Mouse (Mus musculus) heart, embryonic 16.5 days (tissue): ENCODE measurements around the gene Rnf11. TPM values are rescaled to one million over a fixed set of nuclear protein-coding genes. Genes with fewer than 3 reads are reported as not detected.
A peak's percentile ranks its signal among the peaks of the same experiment; 100 is the strongest.

Source experiments
- ATAC-seq: fragments of 200-750 bp; cut with Nextera tagmentation; replicated peaks from 2 replicates; pipeline ENCODE4 v1.8.0; 2017; ENCODE audit warnings: moderate number of reproducible peaks; ENCODE audit not compliant: insufficient read depth, low FRiP score; ENCODE audit errors: extremely low read depth
- H3K27ac ChIP-seq: fragments of 300-500 bp; sonication (generic); 2 replicates; pipeline ENCODE4 v1.5.1; 2014; ENCODE audit warnings: mild to moderate bottlenecking, low read length, control low read depth, moderate library complexity
- H3K27me3 ChIP-seq: fragments of 300-500 bp; sonication (generic); 2 replicates; pipeline ENCODE4 v1.6.1; 2014; ENCODE audit warnings: low read length, mixed read lengths; ENCODE audit not compliant: control insufficient read depth, insufficient read depth
- H3K36me3 ChIP-seq: fragments of 300-500 bp; sonication (generic); 2 replicates; pipeline ENCODE4 v1.6.1; 2014; ENCODE audit not compliant: control insufficient read depth, insufficient read depth
- H3K4me1 ChIP-seq: fragments of 300-500 bp; sonication (generic); 2 replicates; pipeline ENCODE4 v1.6.1; 2014; ENCODE audit warnings: low read length, mixed read lengths; ENCODE audit not compliant: control insufficient read depth, insufficient read depth
- H3K4me2 ChIP-seq: fragments of 300-500 bp; sonication (generic); 2 replicates; pipeline ENCODE4 v1.6.1; 2014; ENCODE audit warnings: low read depth, mild to moderate bottlenecking, control low read depth, low read length
- H3K4me3 ChIP-seq: fragments of 300-500 bp; sonication (generic); 2 replicates; pipeline ENCODE4 v1.5.1; 2014; ENCODE audit warnings: mild to moderate bottlenecking, control low read depth, low read length
- H3K9ac ChIP-seq: fragments of 300-500 bp; sonication (generic); 2 replicates; pipeline ENCODE4 v1.6.1; 2014; ENCODE audit warnings: low read length, control low read depth
- H3K9me3 ChIP-seq: fragments of 300-500 bp; sonication (generic); replicated peaks from 2 replicates; pipeline ENCODE4 v1.6.1; 2016; ENCODE audit warnings: low read length; ENCODE audit not compliant: control insufficient read depth
- WGBS: fragments of 180-500 bp; shearing (Covaris S2); extraction: QIAGEN DNeasy Blood & Tissue Kit; methylation state at CpG from one replicate; pipeline ENCODE4 v1.1.7; 2014; 5-methylcytosine and 5-hydroxymethylcytosine counted together
- polyA plus RNA-seq: library from polyadenylated mRNA; unstranded; fragments of >200 nt; fragmentation: Nextera tagmentation; extraction: Ambion mirVana; gene quantifications from 2 replicates; pipeline ENCODE4 v1.2.1, GENCODE M21; 2015

Rnf11 gene
- polyA plus RNA-seq, 1 experiment from 2014 or later = 41.5 TPM

DNA sequence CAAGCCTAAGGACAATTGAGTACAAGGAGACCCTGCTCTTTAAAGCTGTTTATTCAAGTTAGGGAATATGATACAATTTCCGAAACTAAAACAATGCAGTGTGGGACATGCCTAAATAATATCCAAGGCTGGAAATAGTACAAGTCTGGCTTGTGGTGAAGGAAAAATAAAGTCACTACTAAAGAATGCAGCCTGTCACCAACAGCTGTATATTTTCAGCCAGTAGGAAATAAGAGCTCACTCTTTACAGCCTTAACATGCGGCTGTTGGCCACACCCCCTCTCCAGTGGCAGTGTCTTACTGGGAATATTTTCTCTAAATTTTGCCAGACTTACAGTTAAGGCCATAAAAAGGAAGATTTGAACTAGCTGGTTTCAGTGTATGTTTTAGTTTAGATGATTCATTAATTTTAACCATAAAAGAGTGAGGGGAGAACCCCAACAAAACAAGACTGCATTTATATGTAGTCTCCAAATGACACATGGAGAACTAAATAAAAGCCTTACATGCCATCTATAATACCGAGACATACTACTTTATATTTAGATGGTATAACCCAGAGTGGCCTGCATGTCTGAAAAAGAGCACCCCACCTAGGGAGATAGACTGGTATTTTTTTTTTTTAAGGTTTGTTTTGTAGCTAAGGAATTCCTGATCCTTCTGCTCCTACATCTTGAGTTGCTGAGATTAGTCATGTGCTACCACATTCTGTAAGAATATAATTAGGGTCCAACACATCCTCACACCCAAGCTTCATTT lies 23.9 kb downstream of the Rnf11 start:
- peak overlapping the region; percentile 34; the same call in 1 of the 2 replicates for H3K9ac ChIP-seq
- H3K27ac ChIP-seq = peak overlapping the region; percentile 91
- WGBS = 23% methylated on average over 3 of the region's 3 CpGs
- peaks cover 11% of the 10 kb centered on the region for H3K4me1 ChIP-seq
- no peaks in the 10 kb centered on the region for H3K9me3 ChIP-seq
- ATAC-seq = peak; percentile 90
- peak overlapping the region; percentile 34 for H3K4me2 ChIP-seq
- H3K36me3 ChIP-seq = no peaks in the 10 kb centered on the region
- H3K4me3 ChIP-seq = peak overlapping the region; percentile 15; the same call in 1 of the 2 replicates
- H3K27me3 ChIP-seq = no peaks in the 10 kb centered on the region

DNA sequence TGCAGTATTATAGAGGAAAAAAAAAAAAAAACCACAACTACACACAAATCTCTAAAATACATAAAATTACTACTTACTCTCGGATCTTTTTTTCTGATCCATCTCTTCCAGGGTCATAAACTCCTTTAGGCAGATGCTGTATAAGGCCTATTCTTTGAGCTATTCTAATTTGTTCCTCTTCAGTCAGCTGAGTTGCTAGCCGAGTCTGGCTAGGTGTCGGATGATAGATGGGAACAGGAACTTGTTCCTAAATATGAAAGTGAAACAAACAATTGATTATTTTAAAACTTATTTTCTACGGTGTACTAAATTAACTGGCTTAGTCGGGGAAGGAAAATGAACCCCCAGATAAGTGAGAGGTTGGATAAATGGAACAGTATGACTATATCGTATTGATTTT lies 27.7 kb downstream of the Rnf11 start:
- ATAC-seq = no peak
- WGBS = 84% methylated on average over 6 of the region's 6 CpGs
- Histone ChIP-seq H3K9me3 (no peaks in the 10 kb centered on the region), H3K4me1 (peaks cover 11% of the 10 kb centered on the region), H3K4me2 (no peak overlapping the region), H3K27me3 (no peaks in the 10 kb centered on the region), H3K4me3 (no peak overlapping the region), H3K36me3 (peaks cover 4% of the 10 kb centered on the region), H3K27ac (no peak overlapping the region), H3K9ac (no peak overlapping the region)

GRCm38 (mm10) chr4:109448531-109448930 lies 36.0 kb downstream of the Rnf11 start:
- no peak for ATAC-seq
- H3K27ac ChIP-seq = no peak overlapping the region
- H3K4me1 ChIP-seq = peaks cover 35% of the 10 kb centered on the region

GRCm38 (mm10) chr4:109445956-109446355 lies 38.6 kb downstream of the Rnf11 start:
- ATAC-seq = no peak; the same call in 1 of the 2 replicates
- 0 out of 2 replicates have a peak, but pooled peaks cover 2% of the 10 kb centered on the region for H3K36me3 ChIP-seq
- H3K4me3 ChIP-seq = no peak overlapping the region
- peak overlapping the region; percentile 75 for H3K27ac ChIP-seq
- no peak overlapping the region for H3K4me2 ChIP-seq
- no peaks in the 10 kb centered on the region for H3K9me3 ChIP-seq
- no peaks in the 10 kb centered on the region for H3K27me3 ChIP-seq
- H3K9ac ChIP-seq = no peak overlapping the region
- 38% methylated on average over 1 of the region's 1 CpGs for whole genome bisulfite sequencing
- H3K4me1 ChIP-seq = peaks cover 45% of the 10 kb centered on the region

More at GRCm38 (mm10) chr4:109448531-109448930, 36.0 kb downstream of the Rnf11 start:
- WGBS = 95% methylated on average over 2 of the region's 2 CpGs
- Histone ChIP-seq H3K4me2 (no peak overlapping the region), H3K36me3 (0 out of 2 replicates have a peak, but pooled peaks cover 2% of the 10 kb centered on the region), H3K4me3 (no peak overlapping the region), H3K9ac (no peak overlapping the region), H3K27me3 (no peaks in the 10 kb centered on the region), H3K9me3 (no peaks in the 10 kb centered on the region)

DNA sequence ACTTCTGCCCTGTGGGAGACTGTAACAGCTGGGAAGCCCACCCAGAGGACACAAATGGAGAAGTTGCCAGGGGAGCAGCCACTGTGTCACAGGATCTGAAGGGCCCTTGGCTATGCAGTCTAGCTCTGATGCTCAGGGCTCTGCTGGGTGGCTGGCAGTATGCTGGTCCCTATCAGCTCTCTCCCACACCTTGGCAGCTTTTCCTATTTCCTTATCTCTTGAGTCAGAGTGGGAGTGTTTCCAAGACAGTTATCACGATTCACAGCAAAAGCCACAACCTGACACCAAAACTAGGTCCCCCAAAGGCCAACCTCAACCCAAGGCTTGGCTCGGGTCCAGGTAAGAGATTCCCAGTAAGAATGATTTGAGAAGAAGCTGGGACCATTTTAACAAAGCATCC lies 39.1 kb downstream of the Rnf11 start:
- Histone ChIP-seq H3K36me3 (0 out of 2 replicates have a peak, but pooled peaks cover 2% of the 10 kb centered on the region), H3K4me2 (no peak overlapping the region), H3K9ac (no peak overlapping the region), H3K27me3 (no peaks in the 10 kb centered on the region), H3K9me3 (no peaks in the 10 kb centered on the region), H3K4me1 (peaks cover 45% of the 10 kb centered on the region), H3K27ac (peak overlapping the region; percentile 75), H3K4me3 (no peak overlapping the region)
- WGBS = 26% methylated on average over 2 of the region's 2 CpGs
- peak; percentile 83 for ATAC-seq

DNA sequence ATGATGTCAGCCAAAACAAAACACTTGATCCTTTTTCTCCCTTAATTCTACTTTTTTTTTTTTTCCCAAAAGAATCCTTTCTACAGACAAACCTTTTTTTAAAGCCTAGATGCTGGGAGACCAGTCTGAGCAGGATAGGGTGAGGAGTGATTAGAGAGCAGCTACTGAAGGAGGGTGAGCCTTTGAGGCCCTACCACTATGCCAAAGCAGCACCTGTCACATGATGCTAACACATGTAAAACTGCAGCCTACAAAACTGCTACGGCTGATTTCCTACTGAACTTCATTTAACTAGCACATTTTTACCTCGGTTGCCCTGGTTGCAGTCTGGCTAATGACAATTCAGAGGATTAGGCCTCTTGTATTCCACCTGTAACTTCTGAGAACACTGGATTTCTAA lies 39.6 kb downstream of the Rnf11 start:
- no peak for ATAC-seq
- Histone ChIP-seq H3K27me3 (no peaks in the 10 kb centered on the region), H3K36me3 (0 out of 2 replicates have a peak, but pooled peaks cover 2% of the 10 kb centered on the region), H3K4me1 (peaks cover 45% of the 10 kb centered on the region), H3K4me3 (no peak overlapping the region), H3K9ac (no peak overlapping the region), H3K4me2 (no peak overlapping the region), H3K27ac (peak overlapping the region; percentile 75), H3K9me3 (no peaks in the 10 kb centered on the region)
- WGBS = 57% methylated on average over 2 of the region's 2 CpGs

- Histone ChIP-seq H3K27ac (no peak overlapping the region; the same call in 1 of the 2 replicates), H3K4me2 (no peak overlapping the region), H3K9me3 (no peaks in the 10 kb centered on the region), H3K27me3 (no peaks in the 10 kb centered on the region), H3K36me3 (0 out of 2 replicates have a peak, but pooled peaks cover 2% of the 10 kb centered on the region), H3K4me3 (no peak overlapping the region), H3K4me1 (peaks cover 45% of the 10 kb centered on the region), H3K9ac (no peak overlapping the region)
- ATAC-seq = no peak
- 77% methylated on average over 6 of the region's 6 CpGs for WGBS
Observed at GRCm38 (mm10) chr4:109444471-109444870, 40.1 kb downstream of the Rnf11 start.

GRCm38 (mm10) chr4:109442649-109443048 lies 41.9 kb downstream of the Rnf11 start:
- Histone ChIP-seq H3K4me2 (no peak overlapping the region), H3K27ac (0 out of 2 replicates have a peak overlapping the region, but pooled peaks have one; percentile 11), H3K9me3 (no peaks in the 10 kb centered on the region), H3K36me3 (no peaks in the 10 kb centered on the region), H3K4me3 (no peak overlapping the region), H3K4me1 (peaks cover 35% of the 10 kb centered on the region), H3K27me3 (no peaks in the 10 kb centered on the region), H3K9ac (no peak overlapping the region)
- ATAC-seq = no peak
- 58% methylated on average over 4 of the region's 4 CpGs for WGBS

- 70% methylated on average over 7 of the region's 7 CpGs for WGBS
- H3K9me3 ChIP-seq = no peaks in the 10 kb centered on the region
- peaks cover 35% of the 10 kb centered on the region for H3K4me1 ChIP-seq
- H3K4me2 ChIP-seq = no peak overlapping the region
- H3K9ac ChIP-seq = no peak overlapping the region
- no peaks in the 10 kb centered on the region for H3K36me3 ChIP-seq
- H3K4me3 ChIP-seq = no peak overlapping the region
- ATAC-seq = no peak
- no peaks in the 10 kb centered on the region for H3K27me3 ChIP-seq
- H3K27ac ChIP-seq = 0 out of 2 replicates have a peak overlapping the region, but pooled peaks have one; percentile 11
Observed at GRCm38 (mm10) chr4:109442126-109442525, 42.4 kb downstream of the Rnf11 start.
